Mouse (Mus musculus) liver, adult 2 months (tissue): ENCODE results near the gene Prss43.

Experiments used
- CTCF ChIP-seq: fragments of 200-500 bp; IDR thresholded peaks from 2 replicates; pipeline ENCODE4 v1.5.1; 2011; ENCODE audit warnings: low read depth, low read length, control low read depth
- POLR2A ChIP-seq: fragments of 200-500 bp; IDR thresholded peaks from 2 replicates; pipeline ENCODE4 v1.6.1; 2011; ENCODE audit warnings: low read length, control low read depth; ENCODE audit not compliant: insufficient read depth; ENCODE audit errors: extremely low read depth

GRCm38 (mm10) chr9:110834961-110835360 lies 8.5 kb downstream of the Prss43 start:
- TF ChIP-seq CTCF = no peak
- TF ChIP-seq POLR2A = no peak
